Mouse (Mus musculus) spleen, postnatal 4 days (tissue): Measurements from ENCODE around the gene Wdr48.

ENCODE experiments used
- DNase-seq, 2 experiments: peaks; one replicate each; pipeline ENCODE4 v3.0.0; 2022; ENCODE audit warnings: low spot score in 2 of 2

Wdr48 gene

GRCm38 (mm10) chr9:119970221-119970620, 75.5 kb downstream of the Wdr48 start:
- DNase-seq: peak; percentile 54 to 80

- DNase-seq: no peak
These were observed 76.3 kb downstream of the Wdr48 start for GRCm38 (mm10) chr9:119970763-119971656.

GRCm38 (mm10) chr9:119972166-119972565, 77.5 kb downstream of the Wdr48 start:
- no peak for DNase-seq

- no peak for DNase-seq
These were observed 77.9 kb downstream of the Wdr48 start for GRCm38 (mm10) chr9:119972582-119972981.

- DNase-seq: no peak
These were observed 78.6 kb downstream of the Wdr48 start for GRCm38 (mm10) chr9:119973281-119973680.

- no peak for DNase-seq
These were observed 79.3 kb downstream of the Wdr48 start for GRCm38 (mm10) chr9:119973869-119974520.

- no peak for DNase-seq
These were observed 79.9 kb downstream of the Wdr48 start for GRCm38 (mm10) chr9:119974609-119975008.

GRCm38 (mm10) chr9:119975286-119975685, 80.6 kb downstream of the Wdr48 start:
- no peak for DNase-seq
